Mouse (Mus musculus): ENCODE results near the gene Dnah8. TPM values are rescaled to one million over a fixed set of nuclear protein-coding genes. Genes with fewer than 3 reads are reported as not detected.

The Dnah8 gene
- polyA plus RNA-seq, 1 experiment from 2014 or later = 2.1 TPM

DNA sequence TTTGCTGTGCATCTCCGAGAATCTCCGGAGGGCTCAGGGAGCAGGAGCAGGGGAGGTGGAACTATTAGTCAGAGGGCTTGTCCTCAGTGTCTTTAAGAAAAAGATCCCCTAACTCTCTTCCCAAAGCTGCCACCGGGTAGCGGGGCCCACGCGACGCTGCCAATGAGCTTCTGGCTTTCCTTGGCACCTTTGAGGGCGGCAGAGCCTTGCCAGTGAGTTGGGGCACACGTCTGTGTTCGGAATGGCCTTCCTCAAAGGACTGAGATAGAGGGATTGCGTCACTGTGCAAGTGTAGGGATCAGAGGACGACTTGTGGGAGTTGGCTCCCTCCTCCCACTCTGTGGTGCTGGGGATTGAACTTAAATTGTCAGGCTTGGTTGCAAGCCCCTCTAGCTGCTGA, 125.2 kb downstream of the Dnah8 start:
- 77% methylated on average over 12 of the region's 12 CpGs for WGBS
- Histone ChIP-seq H3K36me3 (no peaks in the 10 kb centered on the region), H3K4me3 (no peak overlapping the region), H3K9ac (no peak overlapping the region), H3K27ac (ENCODE audit: poor library complexity, severe bottlenecking) (no peak overlapping the region), H3K4me1 (replicated peaks) (no peaks in the 10 kb centered on the region), H3K4me2 (no peak overlapping the region), H3K27me3 (replicated peaks) (no peaks in the 10 kb centered on the region), H3K9me3 (replicated peaks) (no peaks in the 10 kb centered on the region)
- no peak for ATAC-seq (ENCODE audit: insufficient number of reproducible peaks, low FRiP score)

DNA sequence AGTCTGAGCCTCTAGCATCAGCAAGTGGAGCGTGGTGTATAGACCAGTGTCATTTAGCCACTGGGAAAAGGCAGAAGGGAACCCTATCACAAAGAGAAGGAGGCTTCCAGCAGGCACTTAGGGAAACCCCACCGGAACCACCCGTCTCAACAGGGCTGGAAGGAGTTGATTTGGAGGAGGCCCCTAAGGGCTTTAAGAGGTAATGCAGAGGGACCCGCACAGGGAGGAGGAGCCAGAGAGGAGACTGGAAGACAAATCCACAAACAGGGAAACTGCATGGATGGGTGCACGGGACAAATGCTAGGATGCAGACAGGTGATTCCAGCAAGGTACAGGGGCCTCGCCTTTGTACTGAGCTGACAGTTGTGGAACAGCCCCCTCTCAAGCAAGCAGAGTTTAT, 126.1 kb downstream of the Dnah8 start:
- no peaks in the 10 kb centered on the region for H3K36me3 ChIP-seq
- no peak overlapping the region for H3K4me2 ChIP-seq
- no peak overlapping the region for H3K9ac ChIP-seq
- no peak for ATAC-seq (ENCODE audit: insufficient number of reproducible peaks, low FRiP score)
- WGBS = 46% methylated on average over 6 of the region's 6 CpGs
- H3K4me3 ChIP-seq = no peak overlapping the region
- no peaks in the 10 kb centered on the region for H3K4me1 ChIP-seq (replicated peaks)
- no peak overlapping the region for H3K27ac ChIP-seq (ENCODE audit: poor library complexity, severe bottlenecking)
- no peaks in the 10 kb centered on the region for H3K9me3 ChIP-seq (replicated peaks)
- H3K27me3 ChIP-seq (replicated peaks) = no peaks in the 10 kb centered on the region

DNA sequence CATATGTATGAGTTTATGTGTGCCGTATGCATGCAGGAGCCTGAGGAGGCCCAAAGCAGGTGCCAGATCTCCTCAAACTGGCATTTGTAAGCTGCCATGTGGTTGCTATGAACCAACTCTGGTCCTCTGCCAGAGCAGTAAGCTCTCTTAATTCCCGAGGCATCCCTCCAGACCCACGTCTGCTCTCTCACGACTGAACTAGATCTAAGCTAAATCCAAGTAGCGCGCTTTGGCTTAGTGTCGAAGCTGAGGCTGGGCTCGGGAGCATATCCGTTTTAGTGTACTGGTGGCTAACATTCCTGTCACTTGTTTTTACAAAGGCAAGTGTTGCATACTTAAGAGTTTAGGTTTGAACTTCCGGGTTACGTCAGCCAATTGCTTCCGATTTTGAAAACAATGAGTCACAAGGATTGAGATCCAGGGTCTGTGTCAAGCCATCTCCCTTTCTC, 128.2 kb downstream of the Dnah8 start:
- no peak for ATAC-seq (ENCODE audit: insufficient number of reproducible peaks, low FRiP score)
- H3K27ac ChIP-seq (ENCODE audit: poor library complexity, severe bottlenecking) = no peak overlapping the region
- 80% methylated on average over 12 of the region's 12 CpGs for WGBS

DNA sequence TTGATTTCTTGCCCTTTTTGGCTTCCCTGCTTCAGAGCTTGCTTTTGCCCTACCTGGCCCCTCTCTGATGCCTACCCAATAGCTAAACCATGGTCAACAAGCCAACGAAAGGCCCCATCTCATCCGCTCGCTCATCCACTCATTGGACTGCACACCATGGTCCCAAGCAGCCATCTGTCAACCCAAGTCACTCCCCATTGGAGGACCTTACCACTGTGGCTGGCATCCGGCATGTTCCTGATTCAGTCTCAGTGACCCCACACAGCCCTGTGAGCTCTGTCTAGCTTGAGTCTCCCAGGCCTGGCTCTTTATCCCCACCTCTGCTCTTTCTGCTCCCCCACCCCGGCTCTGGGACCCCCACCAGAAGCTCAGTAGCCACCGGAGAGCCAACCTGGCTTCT, 129.0 kb downstream of the Dnah8 start:
- Histone ChIP-seq H3K9ac (no peak overlapping the region), H3K36me3 (no peaks in the 10 kb centered on the region), H3K9me3 (replicated peaks) (peaks cover 6% of the 10 kb centered on the region), H3K27me3 (replicated peaks) (no peaks in the 10 kb centered on the region), H3K27ac (ENCODE audit: poor library complexity, severe bottlenecking) (no peak overlapping the region), H3K4me2 (no peak overlapping the region), H3K4me3 (no peak overlapping the region), H3K4me1 (replicated peaks) (no peaks in the 10 kb centered on the region)
- 85% methylated on average over 6 of the region's 6 CpGs for WGBS
- no peak for ATAC-seq (ENCODE audit: insufficient number of reproducible peaks, low FRiP score)

More for the DNA sequence above, 128.2 kb downstream of the Dnah8 start:
- Histone ChIP-seq H3K4me3 (no peak overlapping the region), H3K9me3 (replicated peaks) (peaks cover 6% of the 10 kb centered on the region), H3K4me1 (replicated peaks) (no peaks in the 10 kb centered on the region), H3K27me3 (replicated peaks) (no peaks in the 10 kb centered on the region), H3K4me2 (no peak overlapping the region), H3K36me3 (no peaks in the 10 kb centered on the region), H3K9ac (no peak overlapping the region)

DNA sequence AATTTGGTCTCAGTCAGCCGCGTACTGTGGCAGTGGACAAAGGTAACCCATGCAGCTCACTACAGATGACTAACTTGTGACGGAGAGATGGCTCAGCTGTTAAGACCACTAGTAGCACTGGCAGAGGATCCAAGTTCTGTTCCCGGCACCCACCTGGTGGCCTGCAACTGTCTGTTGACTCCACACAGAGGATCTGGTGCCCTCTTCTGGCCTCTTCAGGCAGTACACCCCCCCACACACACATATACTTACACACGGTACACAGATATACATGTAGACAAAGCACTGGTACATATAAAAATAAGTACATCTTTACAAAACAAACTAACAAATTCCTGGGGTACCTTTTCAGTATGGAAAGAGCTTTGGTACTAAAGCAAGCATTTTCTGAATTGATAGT, 132.6 kb downstream of the Dnah8 start:
- ATAC-seq (ENCODE audit: insufficient number of reproducible peaks, low FRiP score) = no peak
- WGBS = 90% methylated on average over 5 of the region's 5 CpGs

DNA sequence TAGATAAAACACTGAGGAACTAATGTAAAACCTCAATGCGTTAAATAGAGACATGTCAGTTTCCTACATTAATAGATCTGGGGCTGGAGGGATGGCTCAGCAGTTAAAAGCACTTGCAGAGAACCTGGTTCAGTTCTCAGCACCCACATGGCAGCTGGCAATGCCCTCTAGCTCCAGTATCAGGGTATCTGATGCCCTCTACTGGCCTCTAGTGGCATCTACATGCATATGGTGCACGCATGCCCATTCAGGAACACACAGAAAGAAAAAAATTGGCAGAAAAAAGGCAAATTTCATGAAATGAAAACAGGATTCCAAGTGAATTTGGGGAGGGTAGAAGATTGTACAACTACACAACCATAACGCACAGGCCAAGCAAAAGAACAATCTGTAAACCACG, 136.2 kb downstream of the Dnah8 start:
- WGBS = 86% methylated on average over 4 of the region's 4 CpGs
- Histone ChIP-seq H3K27me3 (replicated peaks) (no peaks in the 10 kb centered on the region), H3K4me3 (no peak overlapping the region), H3K36me3 (no peaks in the 10 kb centered on the region), H3K4me2 (no peak overlapping the region), H3K27ac (ENCODE audit: poor library complexity, severe bottlenecking) (no peak overlapping the region), H3K4me1 (replicated peaks) (no peaks in the 10 kb centered on the region), H3K9ac (no peak overlapping the region), H3K9me3 (replicated peaks) (peaks cover 8% of the 10 kb centered on the region)
- ATAC-seq (ENCODE audit: insufficient number of reproducible peaks, low FRiP score) = no peak

More for the DNA sequence above, 132.6 kb downstream of the Dnah8 start:
- no peaks in the 10 kb centered on the region for H3K4me1 ChIP-seq (replicated peaks)
- no peak overlapping the region for H3K4me2 ChIP-seq
- peaks cover 8% of the 10 kb centered on the region for H3K9me3 ChIP-seq (replicated peaks)
- H3K36me3 ChIP-seq = no peaks in the 10 kb centered on the region
- H3K27ac ChIP-seq (ENCODE audit: poor library complexity, severe bottlenecking) = no peak overlapping the region
- no peak overlapping the region for H3K4me3 ChIP-seq
- no peak overlapping the region for H3K9ac ChIP-seq
- no peaks in the 10 kb centered on the region for H3K27me3 ChIP-seq (replicated peaks)

DNA sequence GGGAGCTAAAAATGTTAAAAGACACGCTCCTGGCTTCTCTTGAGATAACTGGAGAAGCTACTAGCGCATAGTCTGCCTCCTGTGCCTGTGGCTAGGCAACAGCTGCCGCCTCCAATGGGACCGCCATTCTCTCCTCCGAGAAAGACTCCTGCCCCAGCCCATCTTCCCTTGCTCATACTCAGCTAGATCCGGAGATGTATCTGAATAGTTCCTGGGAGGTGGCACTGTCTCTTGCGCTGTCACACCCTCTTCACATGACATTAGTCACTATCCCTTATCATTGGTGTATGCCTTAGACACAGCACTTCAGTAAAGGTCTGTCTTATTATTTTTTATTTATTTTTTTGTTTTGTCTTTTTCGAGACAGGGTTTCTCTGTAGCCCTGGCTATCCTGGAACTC, 140.1 kb downstream of the Dnah8 start:
- Histone ChIP-seq H3K9ac (no peak overlapping the region), H3K4me3 (no peak overlapping the region), H3K4me1 (replicated peaks) (no peaks in the 10 kb centered on the region), H3K27ac (ENCODE audit: poor library complexity, severe bottlenecking) (no peak overlapping the region), H3K27me3 (replicated peaks) (no peaks in the 10 kb centered on the region), H3K9me3 (replicated peaks) (0 out of 2 replicates have a peak, but pooled peaks cover 2% of the 10 kb centered on the region), H3K4me2 (no peak overlapping the region), H3K36me3 (no peaks in the 10 kb centered on the region)
- 86% methylated on average over 8 of the region's 8 CpGs for WGBS
- ATAC-seq (ENCODE audit: insufficient number of reproducible peaks, low FRiP score) = no peak

DNA sequence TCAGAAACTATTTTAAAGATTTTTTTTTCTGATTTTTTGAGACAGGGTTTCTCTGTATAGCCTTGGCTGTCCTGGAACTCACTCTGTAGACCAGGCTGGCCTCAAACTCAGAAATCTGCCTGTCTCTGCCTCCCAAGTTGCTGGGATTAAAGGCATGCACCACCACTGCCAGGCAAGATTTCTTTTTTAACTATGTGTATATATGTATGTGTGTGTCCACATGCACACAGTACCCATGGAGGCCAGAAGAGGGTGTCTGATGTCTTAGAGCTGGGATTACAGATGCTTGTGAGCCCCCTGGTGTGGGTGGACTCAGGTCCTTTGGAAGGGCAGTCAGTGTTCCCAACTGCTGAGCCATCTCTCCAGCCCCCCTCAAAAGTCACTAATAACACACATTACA, 150.3 kb downstream of the Dnah8 start:
- Histone ChIP-seq H3K27me3 (replicated peaks) (no peaks in the 10 kb centered on the region), H3K4me3 (no peak overlapping the region), H3K4me2 (no peak overlapping the region), H3K9me3 (replicated peaks) (0 out of 2 replicates have a peak, but pooled peaks cover 5% of the 10 kb centered on the region), H3K36me3 (no peaks in the 10 kb centered on the region), H3K4me1 (replicated peaks) (no peaks in the 10 kb centered on the region), H3K9ac (no peak overlapping the region), H3K27ac (ENCODE audit: poor library complexity, severe bottlenecking) (no peak overlapping the region)
- ATAC-seq (ENCODE audit: insufficient number of reproducible peaks, low FRiP score) = no peak

DNA sequence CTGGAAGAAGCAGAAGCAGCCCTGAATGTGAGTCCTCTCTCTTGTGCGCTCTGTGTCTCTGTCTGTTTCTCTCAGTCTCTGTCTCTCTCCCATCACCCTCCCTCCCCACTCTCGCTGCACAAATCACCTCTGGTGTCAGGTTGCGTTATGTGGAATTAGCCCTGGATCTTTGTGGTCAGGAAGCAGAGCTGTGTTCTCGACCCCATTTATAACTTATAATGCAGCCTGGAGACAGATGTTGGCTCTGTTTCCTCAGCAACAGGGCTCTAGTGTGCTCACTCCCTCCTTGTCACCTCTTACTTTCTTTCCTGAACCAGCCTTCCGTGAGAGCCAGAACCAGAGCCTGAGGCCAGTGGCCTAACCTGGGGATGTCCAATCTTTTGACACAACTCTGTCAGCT, 150.9 kb downstream of the Dnah8 start:
- Histone ChIP-seq H3K9ac (no peak overlapping the region), H3K27ac (ENCODE audit: poor library complexity, severe bottlenecking) (no peak overlapping the region), H3K36me3 (no peaks in the 10 kb centered on the region), H3K4me1 (replicated peaks) (no peaks in the 10 kb centered on the region), H3K4me2 (no peak overlapping the region), H3K9me3 (replicated peaks) (0 out of 2 replicates have a peak, but pooled peaks cover 7% of the 10 kb centered on the region), H3K27me3 (replicated peaks) (no peaks in the 10 kb centered on the region), H3K4me3 (no peak overlapping the region)
- 45% methylated on average over 5 of the region's 5 CpGs for WGBS
- ATAC-seq (ENCODE audit: insufficient number of reproducible peaks, low FRiP score) = no peak

DNA sequence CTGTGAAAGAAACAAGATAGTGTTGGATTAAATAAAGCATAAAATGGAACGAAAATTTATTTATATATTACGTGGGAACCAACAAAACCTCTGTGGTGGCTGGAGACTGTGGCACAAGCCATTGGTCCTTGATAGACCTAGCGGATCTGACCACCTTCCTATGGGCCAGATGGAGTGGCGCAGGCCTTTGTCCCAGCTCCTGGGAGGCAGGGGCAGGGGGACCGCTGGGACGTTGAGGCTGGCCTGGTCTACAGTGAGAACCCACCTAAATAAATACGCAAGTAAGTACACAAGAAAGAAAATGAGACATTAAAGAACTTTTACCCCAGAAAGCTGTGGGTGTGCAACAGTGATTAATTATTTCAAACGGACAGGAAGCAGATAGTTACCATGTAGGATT, 156.9 kb downstream of the Dnah8 start:
- Histone ChIP-seq H3K4me2 (no peak overlapping the region), H3K4me1 (replicated peaks) (no peaks in the 10 kb centered on the region), H3K27ac (ENCODE audit: poor library complexity, severe bottlenecking) (no peak overlapping the region), H3K9ac (no peak overlapping the region), H3K36me3 (no peaks in the 10 kb centered on the region), H3K4me3 (no peak overlapping the region), H3K9me3 (replicated peaks) (0 out of 2 replicates have a peak, but pooled peaks cover 7% of the 10 kb centered on the region), H3K27me3 (replicated peaks) (no peaks in the 10 kb centered on the region)
- ATAC-seq (ENCODE audit: insufficient number of reproducible peaks, low FRiP score) = no peak
- WGBS = 82% methylated on average over 8 of the region's 8 CpGs

DNA sequence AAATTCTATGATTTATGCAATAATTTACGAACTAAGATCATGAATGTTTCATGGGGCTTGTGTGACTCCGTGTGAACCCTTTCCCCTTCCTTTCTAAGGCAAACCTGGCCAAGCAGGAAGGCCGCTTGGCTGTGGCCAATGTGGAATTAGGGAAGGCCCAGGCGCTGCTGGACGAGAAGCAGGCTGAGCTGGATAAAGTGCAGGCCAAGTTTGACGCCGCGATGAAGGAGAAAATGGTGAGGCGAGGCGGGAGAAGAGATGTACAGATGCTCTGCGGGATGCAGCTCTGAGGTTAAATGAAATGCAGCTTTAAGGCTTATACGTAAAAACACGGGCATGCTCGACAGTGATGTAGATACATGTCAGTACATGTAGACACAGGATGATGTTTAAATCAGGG, 158.1 kb downstream of the Dnah8 start:
- Histone ChIP-seq H3K27me3 (replicated peaks) (no peaks in the 10 kb centered on the region), H3K27ac (ENCODE audit: poor library complexity, severe bottlenecking) (no peak overlapping the region), H3K9ac (no peak overlapping the region), H3K36me3 (no peaks in the 10 kb centered on the region), H3K4me3 (no peak overlapping the region), H3K4me1 (replicated peaks) (no peaks in the 10 kb centered on the region), H3K9me3 (replicated peaks) (0 out of 2 replicates have a peak, but pooled peaks cover 7% of the 10 kb centered on the region), H3K4me2 (no peak overlapping the region)
- no peak for ATAC-seq (ENCODE audit: insufficient number of reproducible peaks, low FRiP score)
- 72% methylated on average over 14 of the region's 14 CpGs for WGBS

DNA sequence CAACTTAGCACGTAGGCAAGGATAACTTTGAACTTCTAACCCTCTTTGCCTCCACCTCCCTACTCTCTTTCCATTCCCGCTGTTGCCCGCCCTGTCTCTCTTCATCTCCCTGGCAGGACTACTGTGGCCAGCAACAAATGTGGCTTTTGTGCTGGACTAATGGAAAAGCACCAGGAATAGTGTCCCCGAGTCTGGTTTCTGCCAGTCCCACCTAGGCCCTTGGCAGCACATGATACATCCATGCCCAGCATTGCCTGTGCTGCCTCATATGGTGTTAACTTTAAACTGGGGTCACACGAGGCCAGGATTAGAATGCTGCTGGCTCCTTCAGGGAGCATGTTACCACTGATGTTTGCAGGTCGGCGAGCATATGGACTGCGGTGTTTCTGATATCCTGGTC, 164.2 kb downstream of the Dnah8 start:
- Histone ChIP-seq H3K9me3 (replicated peaks) (no peaks in the 10 kb centered on the region), H3K4me3 (no peak overlapping the region), H3K4me2 (no peak overlapping the region), H3K36me3 (no peaks in the 10 kb centered on the region), H3K9ac (no peak overlapping the region), H3K4me1 (replicated peaks) (no peaks in the 10 kb centered on the region), H3K27me3 (replicated peaks) (no peaks in the 10 kb centered on the region), H3K27ac (ENCODE audit: poor library complexity, severe bottlenecking) (no peak overlapping the region)
- ATAC-seq (ENCODE audit: insufficient number of reproducible peaks, low FRiP score) = no peak
- WGBS = 81% methylated on average over 8 of the region's 8 CpGs
